Mouse (Mus musculus): Measurements from ENCODE around the gene Nid1. TPM values are rescaled to one million over a fixed set of nuclear protein-coding genes. Genes with fewer than 3 reads are reported as not detected.
"Not testable (repeated sequence)": the region's sequence is repeated elsewhere in the genome, so short reads cannot be mapped to it uniquely, and the experiment has no call there.

The Nid1 gene
- polyA plus RNA-seq, 2 experiments = 104 to 143 TPM

- ATAC-seq (ENCODE audit: low FRiP score, low read depth) (no peak), DNase-seq (ENCODE audit: low spot score) (no peak)
- Histone ChIP-seq H3K4me3 (replicated peaks; ENCODE audit: low read length) (no peak overlapping the region), H3K36me3 (ENCODE audit: control insufficient read depth, insufficient read depth, low read length) (no peaks in the 10 kb centered on the region; the same call in 1 of the 2 replicates), H3K4me2 (replicated peaks; ENCODE audit: low read depth, low read length, severe bottlenecking) (no peak overlapping the region), H3K27me3 (ENCODE audit: control insufficient read depth, insufficient read depth, low read length) (no peaks in the 10 kb centered on the region), H3K9me3 (ENCODE audit: control insufficient read depth, low read length) (no peaks in the 10 kb centered on the region), H3K27ac (replicated peaks; ENCODE audit: low read depth, low read length) (no peak overlapping the region), H3K4me1 (ENCODE audit: control insufficient read depth, insufficient read depth, low read length) (no peaks in the 10 kb centered on the region; the same call in 1 of the 2 replicates), H3K9ac (ENCODE audit: low read depth, low read length, severe bottlenecking) (no peak overlapping the region)
- no peak for TF ChIP-seq POLR2A (IDR thresholded peaks at IDR 0.05; ENCODE audit: borderline replicate concordance, extremely low read depth, insufficient read depth, insufficient read length)
- WGBS = 48% methylated on average over 4 of the region's 4 CpGs
Measured at GRCm38 (mm10) chr13:13458138-13458737, 20.9 kb downstream of the Nid1 start.

GRCm38 (mm10) chr13:13460521-13461138, 23.3 kb downstream of the Nid1 start:
- TF ChIP-seq POLR2A (IDR thresholded peaks at IDR 0.05; ENCODE audit: borderline replicate concordance, extremely low read depth, insufficient read depth, insufficient read length) = no peak
- no peak overlapping the region for H3K27ac ChIP-seq (replicated peaks; ENCODE audit: low read depth, low read length)
- DNase-seq (ENCODE audit: low spot score) (no peak), ATAC-seq (ENCODE audit: low FRiP score, low read depth) (no peak)
- no peaks in the 10 kb centered on the region for H3K9me3 ChIP-seq (ENCODE audit: control insufficient read depth, low read length)
- H3K27me3 ChIP-seq (ENCODE audit: control insufficient read depth, insufficient read depth, low read length) = no peaks in the 10 kb centered on the region
- WGBS = 96% methylated on average over 2 of the region's 2 CpGs
- no peak overlapping the region for H3K4me3 ChIP-seq (replicated peaks; ENCODE audit: low read length)
- no peak overlapping the region for H3K9ac ChIP-seq (ENCODE audit: low read depth, low read length, severe bottlenecking)
- no peak overlapping the region for H3K4me2 ChIP-seq (replicated peaks; ENCODE audit: low read depth, low read length, severe bottlenecking)
- H3K4me1 ChIP-seq (ENCODE audit: control insufficient read depth, insufficient read depth, low read length) = no peaks in the 10 kb centered on the region; the same call in 1 of the 2 replicates
- no peaks in the 10 kb centered on the region; the same call in 1 of the 2 replicates for H3K36me3 ChIP-seq (ENCODE audit: control insufficient read depth, insufficient read depth, low read length)

DNA sequence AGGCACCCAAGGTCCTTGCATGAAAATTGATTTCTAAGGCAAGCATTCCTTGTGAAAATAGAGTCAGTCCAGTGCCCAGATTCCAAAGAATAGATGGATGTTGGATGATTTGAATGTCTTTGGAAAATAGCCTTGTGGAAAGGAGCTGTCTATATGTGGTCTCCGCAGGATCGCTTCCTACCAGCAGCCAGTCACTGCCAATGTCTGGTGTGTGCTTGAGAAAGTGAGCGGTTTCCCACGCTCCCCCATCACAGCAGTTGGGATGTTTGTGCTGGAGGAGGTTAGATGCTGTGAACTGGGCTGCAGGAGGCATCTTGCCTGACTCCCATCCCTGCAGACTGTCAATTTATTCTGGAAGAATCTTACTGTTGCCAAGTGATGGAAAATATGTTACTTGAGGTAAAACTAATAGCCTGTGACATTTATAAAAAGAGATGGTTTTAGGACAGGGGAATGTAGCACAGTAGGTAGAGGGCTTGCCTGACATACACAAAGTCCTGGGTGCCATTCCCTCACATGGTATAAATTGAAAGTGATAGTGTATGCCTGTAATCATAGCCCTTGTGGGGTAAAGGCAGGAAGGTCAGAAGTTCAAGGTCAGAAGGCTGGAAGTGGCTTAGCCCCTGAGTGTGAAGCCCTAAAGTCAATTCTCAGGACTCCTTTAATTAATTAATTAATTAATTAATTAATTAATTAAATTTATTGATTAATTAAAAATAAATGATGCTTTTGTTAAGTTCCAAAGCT, 24.3 kb downstream of the Nid1 start:
- no peaks in the 10 kb centered on the region; the same call in 1 of the 2 replicates for H3K36me3 ChIP-seq (ENCODE audit: control insufficient read depth, insufficient read depth, low read length)
- H3K4me1 ChIP-seq (ENCODE audit: control insufficient read depth, insufficient read depth, low read length) = no peaks in the 10 kb centered on the region; the same call in 1 of the 2 replicates
- ATAC-seq (ENCODE audit: low FRiP score, low read depth) (peak; percentile 39; the same call in 1 of the 2 replicates), DNase-seq (ENCODE audit: low spot score) (no peak)
- H3K9ac ChIP-seq (ENCODE audit: low read depth, low read length, severe bottlenecking) = no peak overlapping the region
- WGBS = 75% methylated on average over 4 of the region's 4 CpGs
- no peaks in the 10 kb centered on the region for H3K9me3 ChIP-seq (ENCODE audit: control insufficient read depth, low read length)
- H3K27ac ChIP-seq (replicated peaks; ENCODE audit: low read depth, low read length) = no peak overlapping the region
- H3K4me2 ChIP-seq (replicated peaks; ENCODE audit: low read depth, low read length, severe bottlenecking) = no peak overlapping the region
- no peaks in the 10 kb centered on the region for H3K27me3 ChIP-seq (ENCODE audit: control insufficient read depth, insufficient read depth, low read length)
- no peak for TF ChIP-seq POLR2A (IDR thresholded peaks at IDR 0.05; ENCODE audit: borderline replicate concordance, extremely low read depth, insufficient read depth, insufficient read length)
- no peak overlapping the region for H3K4me3 ChIP-seq (replicated peaks; ENCODE audit: low read length)

- no peak for DNase-seq (ENCODE audit: low spot score)
- no peak for ATAC-seq (ENCODE audit: low FRiP score, low read depth)
- no peak for TF ChIP-seq POLR2A (IDR thresholded peaks at IDR 0.05; ENCODE audit: borderline replicate concordance, extremely low read depth, insufficient read depth, insufficient read length)
- Histone ChIP-seq H3K27me3 (ENCODE audit: control insufficient read depth, insufficient read depth, low read length) (no peaks in the 10 kb centered on the region), H3K9me3 (ENCODE audit: control insufficient read depth, low read length) (no peaks in the 10 kb centered on the region), H3K36me3 (ENCODE audit: control insufficient read depth, insufficient read depth, low read length) (peaks cover 11% of the 10 kb centered on the region), H3K4me3 (replicated peaks; ENCODE audit: low read length) (no peak overlapping the region), H3K4me1 (ENCODE audit: control insufficient read depth, insufficient read depth, low read length) (no peaks in the 10 kb centered on the region; the same call in 1 of the 2 replicates), H3K9ac (ENCODE audit: low read depth, low read length, severe bottlenecking) (no peak overlapping the region), H3K4me2 (replicated peaks; ENCODE audit: low read depth, low read length, severe bottlenecking) (no peak overlapping the region), H3K27ac (replicated peaks; ENCODE audit: low read depth, low read length) (no peak overlapping the region)
- 91% methylated on average over 3 of the region's 3 CpGs for WGBS
Measured at GRCm38 (mm10) chr13:13463949-13464348, 26.6 kb downstream of the Nid1 start.

GRCm38 (mm10) chr13:13467249-13467648, 29.9 kb downstream of the Nid1 start:
- not testable (repeated sequence) for H3K9ac ChIP-seq (ENCODE audit: low read depth, low read length, severe bottlenecking); H3K27me3 ChIP-seq (ENCODE audit: control insufficient read depth, insufficient read depth, low read length); ATAC-seq (ENCODE audit: low FRiP score, low read depth); H3K4me1 ChIP-seq (ENCODE audit: control insufficient read depth, insufficient read depth, low read length); H3K4me3 ChIP-seq (replicated peaks; ENCODE audit: low read length); H3K9me3 ChIP-seq (ENCODE audit: control insufficient read depth, low read length); H3K27ac ChIP-seq (replicated peaks; ENCODE audit: low read depth, low read length); H3K4me2 ChIP-seq (replicated peaks; ENCODE audit: low read depth, low read length, severe bottlenecking); DNase-seq (ENCODE audit: low spot score)
- H3K36me3 ChIP-seq (ENCODE audit: control insufficient read depth, insufficient read depth, low read length) = peaks cover 16% of the 10 kb centered on the region

Data from limb, embryonic 14.5 days (tissue).